Mouse (Mus musculus): ENCODE data around the gene Smg1.

DNA sequence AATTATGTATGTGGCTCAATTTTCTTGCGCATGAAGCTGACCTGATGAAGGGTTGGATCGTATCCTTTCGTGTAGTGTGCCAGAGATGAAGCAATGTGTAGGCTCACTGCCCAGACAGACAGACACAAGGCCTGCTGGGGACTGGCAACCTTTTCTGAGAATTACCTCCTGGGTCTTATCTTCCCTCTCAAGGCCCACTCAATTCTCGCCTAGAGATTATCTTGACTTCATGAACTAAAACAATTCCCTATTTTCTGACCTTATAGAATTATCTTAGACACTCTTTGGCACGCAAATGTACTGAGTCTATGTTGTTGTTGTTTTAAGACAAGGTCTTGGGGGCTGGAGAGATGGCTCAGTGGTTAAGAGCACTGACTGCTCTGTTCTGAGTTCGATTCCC, 22.6 kb upstream of the Smg1 start:
- TF ChIP-seq POLR2A (IDR thresholded peaks at IDR 0.05; ENCODE audit: borderline replicate concordance, low read depth, low read length): no peak
- TF ChIP-seq CTCF (IDR thresholded peaks at IDR 0.05; ENCODE audit: low read depth, low read length): no peak

Data from bone marrow macrophage, adult 2 months (primary cell).